Mouse (Mus musculus) MEL (cell line): ENCODE results near the gene Fem1a. TPM values are rescaled to one million over a fixed set of nuclear protein-coding genes. Genes with fewer than 3 reads are reported as not detected.

Experiments
- DNase-seq: peaks from one replicate; pipeline ENCODE4 v3.0.0; 2011; ENCODE audit warnings: low read depth, low spot score
- H3K27ac ChIP-seq: 2 replicates; pipeline ENCODE4 v1.5.1; 2012; ENCODE audit warnings: low read depth, mild to moderate bottlenecking, control low read depth, low read length, moderate library complexity; ENCODE audit not compliant: control insufficient read depth
- H3K27me3 ChIP-seq, 2 experiments: fragments of 150-350 bp in 1 of 2; sonication (generic) in 1 of 2; 2 replicates each; pipeline ENCODE4 v1.6.1; 2012; ENCODE audit warnings: low read length in 2 of 2, mild to moderate bottlenecking in 2 of 2, improper control_type of control experiment in 1 of 2, moderate library complexity in 1 of 2; ENCODE audit not compliant: insufficient read depth in 2 of 2, control insufficient read depth in 1 of 2
- H3K36me3 ChIP-seq, 2 experiments: 2 replicates each; pipeline ENCODE4 v1.6.1; 2012 to 2014; ENCODE audit warnings: low read length in 2 of 2, improper control_type of control experiment in 1 of 2, inconsistent platforms in 1 of 2, mild to moderate bottlenecking in 1 of 2; ENCODE audit not compliant: insufficient read depth in 2 of 2, control insufficient read depth in 1 of 2
- H3K4me1 ChIP-seq, 2 experiments: fragments of 150-350 bp in 1 of 2; sonication (generic) in 1 of 2; 2 replicates each; pipeline ENCODE4 v1.6.1; 2012; ENCODE audit warnings: low read length in 2 of 2, improper control_type of control experiment in 1 of 2, mild to moderate bottlenecking in 1 of 2; ENCODE audit not compliant: insufficient read depth in 2 of 2, control insufficient read depth in 1 of 2
- H3K4me3 ChIP-seq, 2 experiments: fragments of 150-350 bp in 1 of 2; sonication (generic) in 1 of 2; 2 replicates each; pipeline ENCODE4 v1.5.1; 2012; ENCODE audit warnings: low read depth in 2 of 2, low read length in 2 of 2, mild to moderate bottlenecking in 2 of 2, moderate library complexity in 2 of 2, control low read depth in 1 of 2, improper control_type of control experiment in 1 of 2; ENCODE audit not compliant: control insufficient read depth in 1 of 2, insufficient read depth in 1 of 2
- H3K79me2 ChIP-seq: 2 replicates; pipeline ENCODE4 v1.6.1; 2012; ENCODE audit warnings: mild to moderate bottlenecking, low read length, moderate library complexity; ENCODE audit not compliant: control insufficient read depth, poor library complexity, insufficient read depth
- H3K9ac ChIP-seq: 2 replicates; pipeline ENCODE4 v1.6.1; 2012; ENCODE audit warnings: low read depth, mild to moderate bottlenecking, control low read depth, low read length, moderate library complexity; ENCODE audit not compliant: control insufficient read depth, poor library complexity, severe bottlenecking
- H3K9me3 ChIP-seq: fragments of 150-350 bp; sonication (generic); replicated peaks from 2 replicates; pipeline ENCODE4 v1.6.1; 2012; ENCODE audit warnings: mild to moderate bottlenecking, low read length, improper control_type of control experiment, moderate library complexity; ENCODE audit not compliant: insufficient read depth
- CHD2 ChIP-seq: IDR thresholded peaks from 2 replicates; pipeline ENCODE4 v1.6.1; 2011; ENCODE audit warnings: low read length, improper control_type of control experiment
- CTCF ChIP-seq, 3 experiments: IDR thresholded peaks in 2 of 3; conservative IDR thresholded peaks in 1 of 3; 2 replicates each; pipeline ENCODE4 v1.5.1; 2011 to 2012; ENCODE audit warnings: low read length in 3 of 3, low read depth in 2 of 3, mild to moderate bottlenecking in 2 of 3, improper control_type of control experiment in 1 of 3, inconsistent platforms in 1 of 3, mixed read lengths in 1 of 3, moderate library complexity in 1 of 3; ENCODE audit not compliant: control insufficient read depth in 1 of 3, insufficient read depth in 1 of 3, poor library complexity in 1 of 3, severe bottlenecking in 1 of 3
- E2F4 ChIP-seq: IDR thresholded peaks from 2 replicates; pipeline ENCODE4 v1.6.1; 2011; ENCODE audit warnings: low read depth, low read length, improper control_type of control experiment, borderline replicate concordance
- EP300 ChIP-seq, 2 experiments: IDR thresholded peaks; 2 replicates each; pipeline ENCODE4 v1.6.1; 2011; ENCODE audit warnings: improper control_type of control experiment in 2 of 2, low read length in 2 of 2, low read depth in 1 of 2, mild to moderate bottlenecking in 1 of 2
- GABPA ChIP-seq: IDR thresholded peaks from 2 replicates; pipeline ENCODE4 v1.6.1; 2012; ENCODE audit warnings: low read depth, mild to moderate bottlenecking, inconsistent platforms, low read length, improper control_type of control experiment, moderate library complexity
- MAFK ChIP-seq: IDR thresholded peaks from 2 replicates; pipeline ENCODE4 v1.6.1; 2011; ENCODE audit warnings: low read depth, mild to moderate bottlenecking, low read length, improper control_type of control experiment, borderline replicate concordance
- MEF2A ChIP-seq: IDR thresholded peaks from 2 replicates; pipeline ENCODE4 v1.6.1; 2014; ENCODE audit warnings: low read depth, mild to moderate bottlenecking, inconsistent platforms, low read length, improper control_type of control experiment; ENCODE audit not compliant: poor library complexity, insufficient replicate concordance, severe bottlenecking; ENCODE audit errors: extremely low read depth
- MXI1 ChIP-seq: IDR thresholded peaks from 2 replicates; pipeline ENCODE4 v1.6.1; 2011; ENCODE audit warnings: mild to moderate bottlenecking, low read depth, low read length, improper control_type of control experiment
- MYC ChIP-seq: IDR thresholded peaks from 2 replicates; pipeline ENCODE4 v1.6.1; 2011; ENCODE audit warnings: low read depth, mild to moderate bottlenecking, low read length, improper control_type of control experiment, moderate library complexity
- NRF1 ChIP-seq: IDR thresholded peaks from 2 replicates; pipeline ENCODE4 v1.6.1; 2014; ENCODE audit warnings: low read depth, mild to moderate bottlenecking, inconsistent platforms, low read length, improper control_type of control experiment, moderate library complexity; ENCODE audit not compliant: poor library complexity, insufficient read depth, severe bottlenecking
- POLR2A ChIP-seq, 2 experiments: IDR thresholded peaks; 2 replicates each; pipeline ENCODE4 v1.6.1; 2011 to 2012; ENCODE audit warnings: low read length in 2 of 2, mild to moderate bottlenecking in 2 of 2, control low read depth in 1 of 2, improper control_type of control experiment in 1 of 2, low read depth in 1 of 2, moderate library complexity in 1 of 2; ENCODE audit not compliant: control insufficient read depth in 1 of 2, insufficient read depth in 1 of 2, poor library complexity in 1 of 2
- POLR2AphosphoS2 ChIP-seq: IDR thresholded peaks from 2 replicates; pipeline ENCODE4 v1.6.1; 2011; ENCODE audit warnings: low read length, improper control_type of control experiment
- POLR2AphosphoS5 ChIP-seq: IDR thresholded peaks from 2 replicates; pipeline ENCODE4 v1.6.1; 2012; ENCODE audit warnings: low read depth, borderline replicate concordance, mild to moderate bottlenecking, inconsistent platforms, low read length, moderate library complexity, mixed read lengths
- TAL1 ChIP-seq: IDR thresholded peaks from 2 replicates; pipeline ENCODE4 v1.6.1; 2012; ENCODE audit warnings: mild to moderate bottlenecking, inconsistent platforms, low read length, moderate library complexity, mixed read lengths
- TBP ChIP-seq: IDR thresholded peaks from 2 replicates; pipeline ENCODE4 v1.8.0; 2011; ENCODE audit warnings: low read depth, low read length, improper control_type of control experiment
- TCF12 ChIP-seq: IDR thresholded peaks from 2 replicates; pipeline ENCODE4 v1.6.1; 2014; ENCODE audit warnings: low read depth, mild to moderate bottlenecking, inconsistent platforms, low read length, improper control_type of control experiment, moderate library complexity
- USF2 ChIP-seq, 2 experiments: IDR thresholded peaks; 2 replicates each; pipeline ENCODE4 v1.6.1; 2011 to 2012; ENCODE audit warnings: improper control_type of control experiment in 2 of 2, low read length in 2 of 2, borderline replicate concordance in 1 of 2, inconsistent platforms in 1 of 2, low read depth in 1 of 2, mild to moderate bottlenecking in 1 of 2; ENCODE audit not compliant: insufficient read depth in 1 of 2
- ZC3H11A ChIP-seq: IDR thresholded peaks from 2 replicates; pipeline ENCODE4 v1.6.1; 2012; ENCODE audit warnings: low read depth, mild to moderate bottlenecking, inconsistent platforms, low read length, improper control_type of control experiment
- ZNF384 ChIP-seq: IDR thresholded peaks from 2 replicates; pipeline ENCODE4 v1.6.1; 2012; ENCODE audit warnings: low read depth, mild to moderate bottlenecking, inconsistent platforms, low read length, improper control_type of control experiment
- polyA plus RNA-seq, 2 experiments: library from polyadenylated mRNA; stranded (reverse) in 1 of 2; unstranded in 1 of 2; fragments of >175 nt in 1 of 2; fragments of >200 nt in 1 of 2; gene quantifications; 2 replicates each; pipeline versions ENCODE4 v1.2.1 to v1.2.4; 2012; ENCODE audit warnings: low replicate concordance in 2 of 2, low read depth in 1 of 2; ENCODE audit not compliant: insufficient read length in 2 of 2, insufficient read depth in 1 of 2, missing spikeins in 1 of 2
- total RNA-seq: library from RNA; depleted of rRNA; stranded (reverse); fragments of 300-350 nt; gene quantifications from 2 replicates; pipeline ENCODE4 v1.2.3, GENCODE M21; 2012

Fem1a gene
- total and polyA plus RNA-seq, 3 experiments = 17.1 to 21.5 TPM; not detected in 1

GRCm38 (mm10) chr17:56298238-56298637, 41.6 kb downstream of the Fem1a start:
- Histone ChIP-seq H3K4me1 (peaks cover 0 to 6% of the 10 kb centered on the region in 2 experiments; a peak in 1 of 4 replicates), H3K9me3 (no peaks in the 10 kb centered on the region), H3K27me3 (no peaks in the 10 kb centered on the region), H3K4me3 (no peak overlapping the region), H3K79me2 (no peaks in the 10 kb centered on the region), H3K27ac (no peak overlapping the region), H3K9ac (no peak overlapping the region), H3K36me3 (no peaks in the 10 kb centered on the region)
- DNase-seq = no peak
- TF ChIP-seq E2F4 (no peak), GABPA (no peak), TCF12 (no peak), ZNF384 (no peak)

GRCm38 (mm10) chr17:56300186-56300585, 43.6 kb downstream of the Fem1a start, which contains the start of gene Arrdc5:
Gene Arrdc5, minus strand, starts transcription at chr17:56300286.
- Histone ChIP-seq H3K27me3 (no peaks in the 10 kb centered on the region), H3K4me1 (peaks cover 0 to 13% of the 10 kb centered on the region in 2 experiments; a peak in 2 of 4 replicates), H3K9me3 (no peaks in the 10 kb centered on the region), H3K9ac (no peak within 1 kb of the TSS), H3K79me2 (peaks cover 17% of the 10 kb centered on the region), H3K36me3 (peaks cover 0 to 2% of the 10 kb centered on the region in 2 experiments; a peak in 2 of 4 replicates), H3K4me3 (no peak within 1 kb of the TSS), H3K27ac (no peak within 1 kb of the TSS)
- no peak for DNase-seq
- no peak for TF ChIP-seq GABPA
- no peak for TF ChIP-seq ZC3H11A
- TF ChIP-seq CHD2 = no peak
- TF ChIP-seq MXI1 = no peak
- no peak for TF ChIP-seq EP300 (IDR thresholded peaks at IDR 0.05; ENCODE audit: low read depth in 1 of 2, low read length in 2 of 2)
- no peak for TF ChIP-seq TBP
- TF ChIP-seq MAFK = no peak
- TF ChIP-seq POLR2A (IDR thresholded peaks at IDR 0.05; ENCODE audit: control insufficient read depth in 1 of 2, insufficient read depth in 1 of 2, low read depth in 1 of 2, low read length in 2 of 2, poor library complexity in 1 of 2) = no peak
- TF ChIP-seq USF2 (IDR thresholded peaks at IDR 0.05; ENCODE audit: borderline replicate concordance in 1 of 2, insufficient read depth in 1 of 2, low read depth in 1 of 2, low read length in 2 of 2) = no peak
- no peak for TF ChIP-seq NRF1
- TF ChIP-seq TAL1 = no peak
- TF ChIP-seq POLR2AphosphoS5 = no peak
- no peak for TF ChIP-seq POLR2AphosphoS2
- TF ChIP-seq ZNF384 = no peak
- TF ChIP-seq MEF2A = no peak
- no peak for TF ChIP-seq CTCF (IDR thresholded peaks at IDR 0.05 in 2 of 3, conservative IDR thresholded peaks at IDR 0.05 in 1 of 3; ENCODE audit: control insufficient read depth in 1 of 3, insufficient read depth in 1 of 3, low read depth in 2 of 3, low read length in 3 of 3, poor library complexity in 1 of 3, severe bottlenecking in 1 of 3)
- no peak for TF ChIP-seq MYC
